Mouse (Mus musculus) kidney, postnatal 14 days (tissue): ENCODE data around the gene Tmem259.

Source experiments
- DNase-seq: peaks from one replicate; pipeline ENCODE4 v3.0.0; 2022; ENCODE audit warnings: mixed read lengths

Tmem259 gene

GRCm38 (mm10) chr10:80015583-80015982 lies 31.5 kb upstream of the Tmem259 start:
- DNase-seq = no peak

- no peak for DNase-seq
Measured at GRCm38 (mm10) chr10:80014484-80015290, 30.6 kb upstream of the Tmem259 start.

- DNase-seq = no peak
Measured at GRCm38 (mm10) chr10:80013609-80014008, 29.5 kb upstream of the Tmem259 start.

GRCm38 (mm10) chr10:80011740-80012139 lies 27.6 kb upstream of the Tmem259 start:
- DNase-seq = no peak

GRCm38 (mm10) chr10:80004233-80004705 lies 20.1 kb upstream of the Tmem259 start:
- no peak for DNase-seq

- no peak for DNase-seq
Measured at GRCm38 (mm10) chr10:80003374-80004232, 19.5 kb upstream of the Tmem259 start.

- no peak for DNase-seq
Measured at GRCm38 (mm10) chr10:80002829-80003228, 18.7 kb upstream of the Tmem259 start.

- no peak for DNase-seq
Measured at GRCm38 (mm10) chr10:80001945-80002344, 17.8 kb upstream of the Tmem259 start.

GRCm38 (mm10) chr10:79997819-79998218 lies 13.7 kb upstream of the Tmem259 start:
- no peak for DNase-seq

GRCm38 (mm10) chr10:79997034-79997760 lies 13.1 kb upstream of the Tmem259 start:
- DNase-seq = peak; percentile 80

GRCm38 (mm10) chr10:79996272-79997033 lies 12.3 kb upstream of the Tmem259 start, which contains the start of gene Abca7:
Abca7 (plus strand) TSS chr10:79996494.
- DNase-seq = peak; percentile 97

- no peak for DNase-seq
Measured at GRCm38 (mm10) chr10:79995636-79996035, 11.5 kb upstream of the Tmem259 start.

- DNase-seq = peak; percentile 64
Measured at GRCm38 (mm10) chr10:79994397-79995115, 10.4 kb upstream of the Tmem259 start.

GRCm38 (mm10) chr10:79991548-79991947 lies 7.4 kb upstream of the Tmem259 start:
- no peak for DNase-seq

GRCm38 (mm10) chr10:79991099-79991498 lies 7.0 kb upstream of the Tmem259 start:
- no peak for DNase-seq

GRCm38 (mm10) chr10:79989870-79990269 lies 5.7 kb upstream of the Tmem259 start:
- peak; percentile 63 for DNase-seq

- DNase-seq = no peak
Measured at GRCm38 (mm10) chr10:79989272-79989786, 5.2 kb upstream of the Tmem259 start.

- DNase-seq = peak; percentile 87
Measured at GRCm38 (mm10) chr10:79988506-79989271, 4.6 kb upstream of the Tmem259 start, which contains the start of gene Cnn2. Cnn2 (plus strand) TSS chr10:79988584.

GRCm38 (mm10) chr10:79987771-79988505 lies 3.8 kb upstream of the Tmem259 start:
- no peak for DNase-seq
